Mouse (Mus musculus): ENCODE measurements at regions not wholly inside any gene's neighbourhood (a gene's known extent, or its start where the extent isn't known, plus 50 kb on each side); places are given as distances from the start of the nearest gene placed in this dataset.
"Not testable (repeated sequence)": the region's sequence is repeated elsewhere in the genome, so short reads cannot be mapped to it uniquely, and the experiment has no call there.

DNA sequence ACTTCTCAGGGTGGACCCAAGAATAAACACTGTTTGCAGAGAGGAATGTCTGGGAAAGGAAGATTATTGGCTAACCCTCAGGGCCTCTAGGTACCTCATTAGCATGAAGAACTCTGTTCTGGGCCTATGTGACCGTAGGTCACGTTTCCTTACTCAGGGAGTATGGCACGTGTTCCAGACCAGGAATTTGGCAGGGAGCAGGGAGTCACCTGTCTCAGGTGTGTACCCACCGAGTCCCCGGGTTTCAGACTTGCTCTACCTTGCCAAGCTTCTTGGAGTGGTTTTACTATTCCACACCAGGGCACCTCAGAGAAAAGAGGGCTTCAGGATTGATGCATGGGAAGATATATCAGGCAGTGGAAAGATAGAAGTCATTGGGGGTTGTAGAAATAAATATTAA lies 169.6 kb upstream of the Peli2 start:
- no peaks in the 10 kb centered on the region for H3K27me3 ChIP-seq (replicated peaks)
- TF ChIP-seq GATA1 (IDR thresholded peaks at IDR 0.05; ENCODE audit: borderline replicate concordance, low read length) (no peak), FLI1 (IDR thresholded peaks at IDR 0.05; ENCODE audit: low read length) (no peak)
- H3K4me3 ChIP-seq (replicated peaks): no peak overlapping the region
- no peaks in the 10 kb centered on the region for H3K4me1 ChIP-seq
- H3K9me3 ChIP-seq: no peaks in the 10 kb centered on the region
- H3K36me3 ChIP-seq (replicated peaks; ENCODE audit: low read length): no peaks in the 10 kb centered on the region

- TF ChIP-seq FLI1 (IDR thresholded peaks at IDR 0.05; ENCODE audit: low read length) (no peak), GATA1 (IDR thresholded peaks at IDR 0.05; ENCODE audit: borderline replicate concordance, low read length) (no peak)
- Histone ChIP-seq H3K4me1 (no peaks in the 10 kb centered on the region), H3K27me3 (replicated peaks) (no peaks in the 10 kb centered on the region), H3K4me3 (replicated peaks) (no peak overlapping the region), H3K9me3 (peaks cover 12% of the 10 kb centered on the region; the same call in 1 of the 2 replicates), H3K36me3 (replicated peaks; ENCODE audit: low read length) (no peaks in the 10 kb centered on the region)
These were observed 162.5 kb upstream of the Peli2 start for GRCm38 (mm10) chr14:47958171-47958570.

DNA sequence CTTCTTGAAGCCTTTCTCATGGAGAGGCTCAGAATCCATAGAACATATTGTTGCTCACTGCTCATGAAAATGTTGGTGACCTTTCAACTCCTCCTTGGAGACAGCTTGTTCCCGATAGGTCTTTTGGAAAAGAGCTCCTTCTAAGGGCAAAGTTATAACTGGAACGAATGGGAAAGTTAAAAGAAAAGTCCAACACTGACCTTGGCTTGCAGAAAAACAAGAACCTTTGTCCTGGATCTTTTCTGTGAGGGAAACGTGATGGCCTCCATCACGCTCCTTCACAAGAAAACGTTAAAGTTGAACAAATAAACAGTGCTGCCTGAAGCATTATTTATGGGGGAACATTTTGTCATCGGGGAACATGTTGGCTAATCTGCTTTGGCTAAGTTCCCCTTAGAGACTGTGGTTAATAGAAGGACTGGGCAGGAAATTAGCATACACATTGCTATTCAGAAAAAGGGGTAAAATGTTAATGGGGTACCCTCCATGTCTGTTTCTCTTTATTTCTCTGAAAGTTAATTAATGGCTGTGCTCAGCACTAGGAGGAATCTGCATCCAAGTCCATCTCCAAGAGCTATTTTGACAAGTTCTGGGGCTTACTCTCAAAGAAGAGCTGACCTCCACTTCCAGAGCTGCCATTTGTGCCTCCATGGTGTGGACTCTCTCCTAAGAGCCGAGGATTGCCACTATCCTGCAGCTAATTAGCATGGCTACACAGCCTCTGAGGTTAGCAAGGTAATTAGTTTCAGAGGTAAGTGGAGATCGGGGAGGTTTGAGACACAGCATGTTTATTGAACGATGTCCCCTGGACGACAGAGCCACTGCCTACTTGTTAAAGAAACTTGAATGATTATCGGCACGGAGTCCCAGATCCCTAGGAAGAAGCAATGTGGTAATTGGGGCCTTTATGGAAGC lies 161.0 kb upstream of the Peli2 start:
- peaks cover 12% of the 10 kb centered on the region; the same call in 1 of the 2 replicates for H3K9me3 ChIP-seq
- TF ChIP-seq FLI1 (IDR thresholded peaks at IDR 0.05; ENCODE audit: low read length) (no peak), GATA1 (IDR thresholded peaks at IDR 0.05; ENCODE audit: borderline replicate concordance, low read length) (no peak)
- H3K4me3 ChIP-seq (replicated peaks): no peak overlapping the region
- no peaks in the 10 kb centered on the region for H3K36me3 ChIP-seq (replicated peaks; ENCODE audit: low read length)
- no peaks in the 10 kb centered on the region for H3K4me1 ChIP-seq
- no peaks in the 10 kb centered on the region for H3K27me3 ChIP-seq (replicated peaks)

- not testable (repeated sequence) for H3K4me3 ChIP-seq (replicated peaks); H3K9me3 ChIP-seq; H3K27me3 ChIP-seq (replicated peaks); H3K36me3 ChIP-seq (replicated peaks; ENCODE audit: low read length); H3K4me1 ChIP-seq
These were observed 155.8 kb upstream of the Peli2 start for GRCm38 (mm10) chr14:47964806-47965205.

DNA sequence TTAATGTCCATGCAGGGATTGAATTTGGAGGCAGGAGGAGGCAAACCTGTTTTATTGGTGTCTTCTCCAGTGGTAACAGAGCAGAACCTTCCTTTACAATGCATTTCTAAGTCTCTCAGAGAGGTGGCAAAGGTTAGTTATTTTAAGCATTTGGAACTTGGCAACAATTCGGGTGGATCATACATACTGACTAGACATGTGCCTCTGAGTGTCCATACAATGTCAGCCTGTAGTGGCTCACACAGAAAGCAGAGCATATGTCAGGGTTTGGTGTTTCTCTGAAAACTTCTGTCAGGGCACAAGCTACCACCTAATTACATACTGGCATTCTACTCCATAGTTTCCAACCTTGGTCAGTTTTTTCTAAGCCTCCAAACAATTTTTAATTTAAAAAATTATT lies 150.8 kb upstream of the Peli2 start:
- H3K27me3 ChIP-seq (replicated peaks): no peaks in the 10 kb centered on the region
- H3K9me3 ChIP-seq: no peaks in the 10 kb centered on the region
- no peaks in the 10 kb centered on the region for H3K36me3 ChIP-seq (replicated peaks; ENCODE audit: low read length)
- no peaks in the 10 kb centered on the region for H3K4me1 ChIP-seq
- H3K4me3 ChIP-seq (replicated peaks): no peak overlapping the region
- no peak for TF ChIP-seq GATA1 (IDR thresholded peaks at IDR 0.05; ENCODE audit: borderline replicate concordance, low read length)
- TF ChIP-seq FLI1 (IDR thresholded peaks at IDR 0.05; ENCODE audit: low read length): no peak

GRCm38 (mm10) chr14:47973161-47973560 lies 147.5 kb upstream of the Peli2 start:
- H3K36me3 ChIP-seq (replicated peaks; ENCODE audit: low read length); H3K4me3 ChIP-seq (replicated peaks); H3K4me1 ChIP-seq; H3K9me3 ChIP-seq; H3K27me3 ChIP-seq (replicated peaks): not testable (repeated sequence)

DNA sequence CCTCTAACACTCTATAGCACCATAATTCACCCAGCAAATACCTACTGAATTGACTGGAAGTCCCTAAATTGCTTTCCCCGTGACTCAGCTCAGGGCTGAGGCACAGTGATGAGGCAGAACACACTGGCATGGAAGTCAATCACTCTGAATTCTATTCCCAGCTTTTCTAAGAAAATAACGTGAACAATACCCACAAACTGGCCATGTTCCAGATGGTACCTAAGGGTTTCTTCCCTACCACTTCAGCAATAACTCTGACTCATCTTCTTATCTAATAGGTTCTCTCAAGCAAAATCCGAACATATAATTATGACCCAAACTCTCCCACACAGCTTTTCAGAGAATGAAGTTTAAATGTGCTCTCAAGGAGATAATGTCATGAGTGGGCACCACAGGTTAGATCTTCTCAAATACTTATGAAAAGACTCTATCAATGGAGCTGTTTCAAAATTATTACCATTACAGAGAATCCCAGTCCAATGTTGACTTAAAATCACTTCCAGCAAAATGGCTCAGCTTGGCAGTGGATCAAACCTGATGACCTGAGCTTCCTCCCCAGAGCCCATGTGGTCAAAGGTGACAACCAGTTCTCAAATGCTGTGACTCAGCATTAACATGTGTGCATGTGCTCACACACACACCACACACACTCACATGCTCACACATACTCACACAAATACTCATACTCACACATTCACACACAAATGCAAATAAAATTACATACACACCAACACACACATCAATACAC lies 137.5 kb upstream of the Peli2 start:
- H3K4me3 ChIP-seq (replicated peaks): peak overlapping the region; percentile 14
- TF ChIP-seq FLI1 (IDR thresholded peaks at IDR 0.05; ENCODE audit: low read length) (no peak), GATA1 (IDR thresholded peaks at IDR 0.05; ENCODE audit: borderline replicate concordance, low read length) (no peak)
- H3K9me3 ChIP-seq: peaks cover 12% of the 10 kb centered on the region; the same call in 1 of the 2 replicates
- no peaks in the 10 kb centered on the region for H3K27me3 ChIP-seq (replicated peaks)
- H3K36me3 ChIP-seq (replicated peaks; ENCODE audit: low read length): no peaks in the 10 kb centered on the region
- no peaks in the 10 kb centered on the region for H3K4me1 ChIP-seq

- H3K4me1 ChIP-seq: no peaks in the 10 kb centered on the region
- H3K27me3 ChIP-seq (replicated peaks): no peaks in the 10 kb centered on the region
- no peaks in the 10 kb centered on the region for H3K36me3 ChIP-seq (replicated peaks; ENCODE audit: low read length)
- H3K4me3 ChIP-seq (replicated peaks): no peak overlapping the region
- no peak for TF ChIP-seq GATA1 (IDR thresholded peaks at IDR 0.05; ENCODE audit: borderline replicate concordance, low read length)
- no peak for TF ChIP-seq FLI1 (IDR thresholded peaks at IDR 0.05; ENCODE audit: low read length)
- no peaks in the 10 kb centered on the region for H3K9me3 ChIP-seq
These were observed 134.1 kb upstream of the Peli2 start for GRCm38 (mm10) chr14:47986483-47986882.

DNA sequence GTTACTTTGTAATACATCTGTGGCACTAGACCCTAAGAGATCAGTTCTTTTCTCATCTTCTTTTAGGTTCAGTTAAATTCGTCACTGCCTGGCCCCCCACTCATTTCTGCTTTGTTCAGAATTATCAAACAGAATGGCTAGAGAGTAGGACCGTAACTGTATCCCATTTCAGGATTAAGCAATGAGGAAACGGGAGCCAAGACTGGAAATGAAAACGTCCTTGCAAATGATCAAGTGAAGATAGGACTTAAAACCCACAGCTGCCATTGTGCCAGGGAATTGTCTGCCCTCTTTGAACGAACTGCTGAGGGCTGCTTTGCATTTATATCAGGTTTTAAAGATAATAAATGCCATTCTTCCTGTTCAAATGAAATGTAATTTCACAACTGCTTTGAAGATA lies 133.7 kb upstream of the Peli2 start:
- H3K4me1 ChIP-seq: no peaks in the 10 kb centered on the region
- no peaks in the 10 kb centered on the region for H3K36me3 ChIP-seq (replicated peaks; ENCODE audit: low read length)
- TF ChIP-seq FLI1 (IDR thresholded peaks at IDR 0.05; ENCODE audit: low read length): no peak
- TF ChIP-seq GATA1 (IDR thresholded peaks at IDR 0.05; ENCODE audit: borderline replicate concordance, low read length): no peak
- no peaks in the 10 kb centered on the region for H3K9me3 ChIP-seq
- H3K27me3 ChIP-seq (replicated peaks): no peaks in the 10 kb centered on the region
- H3K4me3 ChIP-seq (replicated peaks): no peak overlapping the region

DNA sequence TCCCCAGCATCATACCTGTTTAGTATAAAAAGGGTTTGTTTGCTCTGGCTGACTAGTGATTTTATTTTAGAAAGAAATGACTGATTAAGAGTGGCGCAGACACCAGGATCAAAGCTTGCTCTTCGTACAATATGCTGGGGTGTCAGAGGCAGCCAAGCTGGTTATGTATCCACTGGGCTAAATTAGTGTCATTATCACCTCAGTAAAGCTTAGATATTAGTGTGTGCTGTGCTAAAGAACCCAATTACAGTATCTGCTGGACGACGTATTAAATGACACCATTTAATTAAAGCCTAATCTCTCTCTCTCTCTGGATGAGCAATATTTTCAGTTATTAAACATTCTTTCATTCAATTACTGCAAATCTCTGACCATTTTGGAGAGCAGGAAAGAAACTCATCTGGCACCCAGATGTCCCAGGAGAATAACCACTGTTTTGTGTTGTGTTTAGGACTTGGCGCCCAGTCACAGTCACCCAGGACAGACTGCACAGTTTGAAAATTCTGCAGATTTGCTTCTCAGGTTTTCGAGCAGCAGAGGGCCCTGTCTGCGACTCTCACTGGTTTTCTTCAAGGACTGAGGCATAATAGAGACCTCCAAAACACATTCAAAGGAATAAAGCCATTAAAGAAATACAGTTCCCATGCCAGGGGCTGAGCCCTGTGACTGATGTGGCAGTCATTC lies 133.1 kb upstream of the Peli2 start:
- Histone ChIP-seq H3K36me3 (replicated peaks; ENCODE audit: low read length) (no peaks in the 10 kb centered on the region), H3K27me3 (replicated peaks) (no peaks in the 10 kb centered on the region), H3K4me3 (replicated peaks) (no peak overlapping the region), H3K9me3 (no peaks in the 10 kb centered on the region), H3K4me1 (no peaks in the 10 kb centered on the region)
- no peak for TF ChIP-seq FLI1 (IDR thresholded peaks at IDR 0.05; ENCODE audit: low read length)
- TF ChIP-seq GATA1 (IDR thresholded peaks at IDR 0.05; ENCODE audit: borderline replicate concordance, low read length): no peak
